Comparison of ENCODE assay signal across 8 mouse cellular contexts in the genomic region with DNA sequence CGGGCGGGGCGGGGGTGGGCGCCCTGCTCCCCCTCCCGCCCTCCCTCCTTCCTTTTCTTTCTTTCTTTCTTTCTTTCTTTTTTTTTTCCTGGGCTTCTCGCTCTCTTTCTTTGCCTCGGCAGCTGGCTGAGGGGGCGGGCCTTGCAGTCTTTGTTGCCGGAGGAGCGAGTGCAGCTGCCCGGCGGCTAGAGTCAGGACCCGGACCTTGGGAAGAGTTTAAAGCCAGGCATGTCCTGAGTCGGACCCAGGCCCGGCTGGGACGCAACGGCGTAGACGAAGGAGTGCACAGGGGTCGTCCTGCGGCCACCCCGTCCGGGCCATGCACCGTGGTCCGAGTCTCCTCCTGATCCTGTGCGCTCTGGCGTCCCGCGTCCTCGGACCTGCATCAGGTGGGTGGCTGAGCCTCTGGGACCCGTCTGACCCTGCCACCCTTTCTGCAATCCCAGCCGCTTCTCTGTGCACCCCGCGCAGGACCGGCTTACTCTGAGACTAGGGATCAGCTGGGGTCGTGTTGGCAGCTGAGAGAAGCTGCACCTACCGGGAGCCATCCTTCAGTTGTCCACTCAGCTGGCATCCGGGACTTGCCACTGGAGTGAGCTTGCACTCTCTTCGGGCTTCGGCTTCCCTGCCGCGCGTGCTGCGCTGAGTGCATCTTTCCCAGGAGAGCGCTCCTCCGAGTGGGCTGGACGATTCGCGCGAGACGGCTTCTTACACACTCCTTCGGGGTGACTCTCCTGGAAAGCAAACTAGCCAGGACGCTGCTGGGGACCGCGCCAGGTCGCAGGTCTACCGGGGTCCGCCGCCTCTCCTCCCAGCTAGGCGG. TPM values are rescaled to one million over a fixed set of nuclear protein-coding genes. Genes with fewer than 3 reads are reported as not detected.
DNase-seq lines count a peak whose midpoint lies in the region; ATAC-seq and TF ChIP-seq lines count a peak whose summit lies in the region.

A gene (plus strand): TSS at position 144 of the 823 bp plus-strand sequence.

- TF ChIP-seq POLR2A in liver, adult 2 months (IDR thresholded peaks at IDR 0.05; ENCODE audit: extremely low read depth, insufficient read depth, low read length), result 0 out of 2 replicates have a peak, but pooled peaks have one; percentile 10

- H3K79me2 ChIP-seq in liver, adult 2 months (ENCODE audit: control insufficient read depth, insufficient read depth, low read length), result no peaks in the 10 kb centered on the region

- H3K27me3 ChIP-seq in intestine, embryonic 14.5 days (replicated peaks; ENCODE audit: control insufficient read depth, insufficient read depth, low read length), result no peaks in the 10 kb centered on the region
- H3K27me3 ChIP-seq in liver, adult 2 months (ENCODE audit: control insufficient read depth, insufficient read depth, low read length), result no peaks in the 10 kb centered on the region
- H3K27me3 ChIP-seq in midbrain, embryonic 16.5 days (ENCODE audit: control insufficient read depth, insufficient read depth, low read depth, low read length), result no peaks in the 10 kb centered on the region

- peak within 1 kb of the TSS; percentile 82 for H3K27ac ChIP-seq in intestine, embryonic 14.5 days (ENCODE audit: low read depth)
- H3K27ac ChIP-seq in liver, adult 2 months (replicated peaks; ENCODE audit: insufficient read depth, low read depth, low read length), result peak within 1 kb of the TSS; percentile 47
- H3K27ac ChIP-seq in midbrain, embryonic 16.5 days (ENCODE audit: low read length), result peak within 1 kb of the TSS; percentile 50

- H3K36me3 ChIP-seq in intestine, embryonic 14.5 days (ENCODE audit: control insufficient read depth, insufficient read depth, low read length), result no peaks in the 10 kb centered on the region
- H3K36me3 ChIP-seq in liver, adult 2 months (ENCODE audit: control insufficient read depth, insufficient read depth, low read length), result no peaks in the 10 kb centered on the region
- H3K36me3 ChIP-seq in midbrain, embryonic 16.5 days (ENCODE audit: control insufficient read depth, insufficient read depth, low read length), result no peaks in the 10 kb centered on the region

- H3K4me3 ChIP-seq in intestine, embryonic 14.5 days (ENCODE audit: low read depth, low read length), result peak within 1 kb of the TSS; percentile 79
- peak within 1 kb of the TSS; percentile 95 for H3K4me3 ChIP-seq in liver, adult 2 months (ENCODE audit: insufficient read depth, low read depth, low read length)
- peak within 1 kb of the TSS; percentile 65 for H3K4me3 ChIP-seq in midbrain, embryonic 16.5 days (ENCODE audit: low read depth, low read length)

- peaks cover 8% of the 10 kb centered on the region; the same call in 1 of the 2 replicates for H3K4me1 ChIP-seq in intestine, embryonic 14.5 days (replicated peaks; ENCODE audit: control insufficient read depth, insufficient read depth, low read length)
- H3K4me1 ChIP-seq in liver, adult 2 months (ENCODE audit: control insufficient read depth, insufficient read depth, low read length), result peaks cover 13% of the 10 kb centered on the region
- peaks cover 16% of the 10 kb centered on the region; the same call in 1 of the 2 replicates for H3K4me1 ChIP-seq in midbrain, embryonic 16.5 days (ENCODE audit: control insufficient read depth, insufficient read depth, low read length)

- peak; percentile 13 for DNase-seq in gastrocnemius, adult 18-20 months (ENCODE audit: low spot score)
- no peak for DNase-seq in gastrocnemius, adult 8-10 months (ENCODE audit: low spot score in 2 of 2)
- peak; percentile 53 to 59 for DNase-seq in cerebellum, postnatal 10 days
- peak; percentile 54 for DNase-seq in gastrocnemius, postnatal 10 days
- peak; percentile 84 for DNase-seq in intestine, embryonic 14.5 days (ENCODE audit: low spot score)
- DNase-seq in liver, adult 2 months (ENCODE audit: extremely low read depth, low read depth, low spot score), result peak; percentile 35
- peak; percentile 30 for DNase-seq in testis, postnatal 14 days (ENCODE audit: low spot score)

- H3K9me3 ChIP-seq in intestine, embryonic 14.5 days (ENCODE audit: control insufficient read depth, low read length), result 0 out of 2 replicates have a peak, but pooled peaks cover 5% of the 10 kb centered on the region
- H3K9me3 ChIP-seq in midbrain, embryonic 16.5 days (replicated peaks; ENCODE audit: control insufficient read depth, low read length, poor library complexity, severe bottlenecking), result peaks cover 6% of the 10 kb centered on the region

- TF ChIP-seq CTCF in liver, adult 2 months (IDR thresholded peaks at IDR 0.05; ENCODE audit: low read depth, low read length), result no peak

- under 1% methylated on average over 54 of the region's 60 CpGs for WGBS in intestine, embryonic 14.5 days
- under 1% methylated on average over 55 of the region's 60 CpGs for WGBS in liver, adult 2 months
- WGBS in midbrain, embryonic 16.5 days, result under 1% methylated on average over 58 of the region's 60 CpGs

- ATAC-seq in intestine, embryonic 14.5 days (replicated peaks; ENCODE audit: low FRiP score, low TSS enrichment, low read depth), result peak; percentile 70
- ATAC-seq in midbrain, embryonic 16.5 days, result peak; percentile 78

- H3K9ac ChIP-seq in intestine, embryonic 14.5 days (ENCODE audit: low read length), result peak within 1 kb of the TSS; percentile 76
- H3K9ac ChIP-seq in liver, adult 2 months (ENCODE audit: low read depth, low read length), result peak within 1 kb of the TSS; percentile 88
- H3K9ac ChIP-seq in midbrain, embryonic 16.5 days (ENCODE audit: low read depth, low read length), result peak within 1 kb of the TSS; percentile 81

- H3K4me2 ChIP-seq in intestine, embryonic 14.5 days (ENCODE audit: low read length), result peak within 1 kb of the TSS; percentile 87
- H3K4me2 ChIP-seq in midbrain, embryonic 16.5 days (ENCODE audit: low read length), result peak within 1 kb of the TSS; percentile 87

RNA-seq across cellular contexts. Expression of the gene that starts here (rescaled TPM):
- under 1 TPM; 0.21 to 0.23 TPM for total RNA-seq in gastrocnemius, adult 18-20 months (2021)
- total RNA-seq in gastrocnemius, adult 8-10 months (2022), result under 1 TPM; 0.29 to 0.56 (median 0.43) TPM
- 1 to 10 TPM; 5.9 to 9.1 TPM for total RNA-seq in gastrocnemius, postnatal 10 days (2021)
- 18.7 and 20.7 TPM in 2 replicates for polyA plus RNA-seq in intestine, embryonic 14.5 days (2014; fragmentation: Nextera tagmentation; extraction: Ambion mirVana)
- 2.7 and 5.1 TPM in 2 replicates for total RNA-seq in liver, adult 2 months (2014; rRNA removed)
- 11.0 and 21.8 TPM in 2 replicates for polyA plus RNA-seq in liver, adult 2 months (2012; rRNA removed)
- 7.0 and 8.8 TPM in 2 replicates for polyA plus RNA-seq in midbrain, embryonic 16.5 days (2015; fragmentation: Nextera tagmentation; extraction: Ambion mirVana)

Comparison
In these comparisons a context has a peak if more than half of its experiments do, and no peak if none do; other contexts are left out.
1. DNase-seq: peak in cerebellum, postnatal 10 days (2 of 2), gastrocnemius, postnatal 10 days (single experiment), intestine, embryonic 14.5 days (single experiment), liver, adult 2 months (single experiment) and testis, postnatal 14 days (single experiment); none in gastrocnemius, adult 8-10 months (0 of 2).
2. Peak in DNase-seq in gastrocnemius, adult 18-20 months; RNA of the gene not detected or under 1 TPM.
3. Peak in every context shown above with its lines, with median percentiles within 50 percentile points of each other: H3K27ac ChIP-seq, H3K4me3 ChIP-seq and H3K9ac ChIP-seq.